Mouse (Mus musculus) yolk sac, embryonic 10.5 days (tissue): ENCODE data around the gene Cbr2.
"Not testable (repeated sequence)": the region's sequence is repeated elsewhere in the genome, so short reads cannot be mapped to it uniquely, and the experiment has no call there.

Source experiments
- DNase-seq: peaks from one replicate; pipeline ENCODE4 v3.0.0-alpha.2; 2017; ENCODE audit warnings: low spot score

The Cbr2 gene

GRCm38 (mm10) chr11:120731858-120732680 lies at the start of gene Cbr2:
Gene Cbr2, minus strand, starts transcription at chr11:120732114.
- no peak for DNase-seq

GRCm38 (mm10) chr11:120781361-120781760 lies 49.4 kb upstream of the Cbr2 start:
- not testable (repeated sequence) for DNase-seq

GRCm38 (mm10) chr11:120779876-120780275 lies 48.0 kb upstream of the Cbr2 start:
- no peak for DNase-seq

- no peak for DNase-seq
Measured at GRCm38 (mm10) chr11:120777123-120777522, 45.2 kb upstream of the Cbr2 start.

- DNase-seq = peak; percentile 84
Measured at GRCm38 (mm10) chr11:120775774-120776469, 44.0 kb upstream of the Cbr2 start.

DNA sequence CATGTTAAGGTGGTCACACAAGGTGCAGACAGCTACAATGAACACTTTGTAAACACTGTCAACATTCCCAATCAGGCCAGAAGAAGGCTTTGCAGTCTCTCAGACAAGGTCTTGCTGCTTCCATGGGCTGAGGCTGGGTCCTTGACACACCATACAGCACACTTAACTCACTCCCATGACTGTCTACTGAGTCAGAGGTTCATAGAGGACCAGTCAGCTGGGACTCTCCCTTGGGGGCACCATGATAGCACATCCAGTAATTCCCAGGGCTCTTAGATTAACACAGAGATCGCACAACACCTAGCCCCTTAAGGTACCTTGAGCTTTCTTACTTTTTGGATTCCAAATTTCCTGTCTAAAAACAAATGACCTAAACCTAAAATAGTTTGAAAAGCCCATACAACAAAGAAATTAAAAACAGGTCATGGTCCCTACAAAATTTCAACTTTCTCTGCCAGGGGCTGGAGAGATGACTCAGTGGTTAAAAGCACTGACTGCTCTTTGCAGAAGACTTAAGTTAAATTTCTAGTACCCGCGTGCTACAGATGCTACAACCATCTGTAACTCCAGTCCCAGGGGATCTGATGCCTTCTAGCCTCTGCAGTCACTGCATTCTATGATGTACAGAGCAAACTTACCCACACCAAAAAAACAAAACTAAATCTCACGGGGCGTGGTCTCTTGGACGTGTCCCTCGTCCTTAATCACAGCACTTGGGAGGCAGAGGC lies 41.7 kb upstream of the Cbr2 start:
- DNase-seq = no peak

DNA sequence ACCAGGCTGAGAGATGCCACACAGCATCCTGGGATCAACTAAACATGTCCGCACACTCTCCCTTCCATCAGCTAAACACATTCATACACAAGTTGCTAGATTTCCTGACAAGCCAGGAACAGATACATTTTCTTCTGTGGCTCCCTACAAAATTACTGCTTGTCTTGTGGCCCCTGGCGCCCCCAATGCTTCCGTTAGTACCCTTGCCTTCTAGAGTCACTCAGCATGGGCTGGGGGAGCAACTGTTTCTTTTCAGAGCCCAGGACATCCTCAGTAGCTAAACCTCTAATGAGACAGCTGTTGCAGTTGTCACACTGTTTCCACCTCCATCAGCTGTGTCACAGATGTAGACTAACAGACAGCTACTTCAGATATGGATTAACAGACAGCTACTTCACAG lies 40.8 kb upstream of the Cbr2 start:
- DNase-seq = no peak

GRCm38 (mm10) chr11:120768206-120768605 lies 36.3 kb upstream of the Cbr2 start:
- DNase-seq = no peak

DNA sequence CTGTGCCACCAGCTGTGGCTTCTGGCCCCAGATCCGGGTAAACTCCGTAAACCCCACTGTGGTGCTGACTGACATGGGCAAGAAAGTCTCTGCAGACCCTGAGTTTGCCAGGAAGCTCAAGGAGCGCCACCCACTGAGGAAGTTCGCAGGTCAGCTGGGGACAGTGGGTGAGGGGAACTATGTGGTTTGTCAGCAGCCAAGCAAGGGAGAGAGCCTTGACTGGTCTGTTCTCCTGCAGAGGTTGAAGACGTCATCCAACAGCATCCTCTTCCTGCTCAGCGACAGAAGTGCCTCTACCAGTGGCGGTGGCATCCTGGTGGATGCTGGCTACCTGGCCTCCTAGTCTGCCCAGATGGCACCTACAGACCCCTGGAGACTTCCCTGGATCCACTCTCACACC lies 35.1 kb upstream of the Cbr2 start:
- DNase-seq = not testable (repeated sequence)

GRCm38 (mm10) chr11:120763121-120763999 lies 31.4 kb upstream of the Cbr2 start:
- not testable (repeated sequence) for DNase-seq

DNA sequence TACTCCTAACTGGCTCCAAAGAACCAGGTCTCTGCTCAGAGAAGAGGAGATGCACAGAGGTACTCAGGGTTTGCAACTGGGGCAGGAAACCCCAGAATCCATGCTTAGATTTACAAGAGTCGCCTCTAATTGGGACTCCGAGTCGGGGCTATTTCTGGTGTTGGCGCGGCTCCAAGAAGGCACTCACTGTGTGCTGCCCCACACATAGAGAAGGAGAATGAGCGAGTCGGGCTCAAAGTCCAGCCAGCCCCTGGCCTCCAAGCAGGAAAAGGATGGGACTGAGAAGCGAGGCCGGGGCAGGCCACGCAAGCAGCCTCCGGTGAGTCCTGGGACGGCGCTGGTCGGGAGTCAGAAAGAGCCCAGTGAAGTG lies 30.7 kb upstream of the Cbr2 start, which contains the start of gene Hmga1b:
Hmga1b (plus strand) TSS at position 123 of the 370 bp plus-strand sequence.
- DNase-seq = not testable (repeated sequence)

DNA sequence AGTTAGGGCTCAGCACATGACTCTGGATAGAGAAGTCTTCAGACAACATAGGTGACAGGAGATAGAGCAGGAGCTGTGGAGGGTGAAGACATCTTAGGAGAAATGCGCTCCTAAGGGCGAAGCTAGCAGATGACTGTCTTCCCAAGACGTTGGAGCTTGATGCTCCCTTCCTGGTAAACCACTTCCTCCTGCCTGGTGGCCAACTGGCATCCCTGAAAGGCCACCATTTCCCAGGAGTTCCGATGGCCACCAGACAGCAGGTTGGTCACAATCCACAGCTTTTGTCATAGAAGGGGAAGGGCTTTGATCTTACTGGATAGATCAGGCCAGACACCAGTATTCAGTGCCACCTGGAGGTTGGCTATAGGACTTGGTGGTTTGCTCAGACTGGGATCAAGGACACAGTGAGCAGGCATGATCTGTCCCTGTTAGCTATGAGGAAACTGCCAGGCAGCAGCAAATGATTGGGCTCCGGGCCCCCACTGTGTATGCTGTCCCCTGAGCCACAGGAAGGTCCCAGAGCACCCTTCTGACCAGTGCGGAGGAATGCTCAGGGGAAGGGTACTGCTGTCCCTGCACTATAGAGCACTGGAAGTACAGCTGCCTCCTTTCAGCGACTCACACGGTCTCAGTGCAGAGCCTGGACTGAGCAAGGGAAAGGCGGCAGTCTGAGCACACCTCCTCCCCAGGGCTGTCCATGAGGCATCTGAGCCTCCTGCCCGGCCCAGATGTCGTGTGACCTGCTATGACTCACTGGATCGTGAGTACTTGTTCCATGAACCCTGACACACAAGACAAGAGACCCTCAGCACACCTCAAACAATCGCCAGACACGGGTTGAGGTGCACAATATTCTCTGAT lies 30.1 kb upstream of the Cbr2 start:
- DNase-seq = peak; percentile 77

GRCm38 (mm10) chr11:120760236-120760635 lies 28.3 kb upstream of the Cbr2 start:
- no peak for DNase-seq

- DNase-seq = no peak
Measured at GRCm38 (mm10) chr11:120751606-120752005, 19.7 kb upstream of the Cbr2 start.

GRCm38 (mm10) chr11:120749430-120749829 lies 17.5 kb upstream of the Cbr2 start:
- DNase-seq = no peak

GRCm38 (mm10) chr11:120747974-120748373 lies 16.1 kb upstream of the Cbr2 start:
- DNase-seq = no peak

- no peak for DNase-seq
Measured at GRCm38 (mm10) chr11:120744121-120744701, 12.3 kb upstream of the Cbr2 start.

GRCm38 (mm10) chr11:120740981-120741380 lies 9.1 kb upstream of the Cbr2 start:
- DNase-seq = no peak

GRCm38 (mm10) chr11:120736424-120736823 lies 4.5 kb upstream of the Cbr2 start:
- no peak for DNase-seq

DNA sequence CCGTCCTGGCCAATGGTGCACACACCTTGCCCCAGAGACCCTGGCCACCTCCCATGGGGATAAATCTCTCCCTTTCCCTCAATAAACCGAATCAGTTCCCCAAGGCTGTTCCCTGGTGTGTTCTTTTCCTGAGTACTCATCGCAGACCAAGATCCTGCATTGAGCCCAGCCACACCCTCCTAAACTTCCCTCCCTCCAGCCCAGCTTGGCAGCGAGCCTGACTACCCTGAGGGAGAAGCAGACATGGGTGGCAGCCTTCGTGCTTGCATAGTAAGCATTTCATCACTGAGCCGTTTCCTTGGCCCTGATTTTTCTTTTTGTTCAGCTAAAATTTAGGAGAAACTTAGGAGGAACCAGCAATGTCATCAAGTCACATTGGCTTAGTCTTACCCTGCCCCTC lies 1.6 kb upstream of the Cbr2 start:
- DNase-seq = no peak
